Mouse (Mus musculus): ENCODE results near the gene Gm42742.

GRCm38 (mm10) chr7:126978841-126979240 lies 42.1 kb downstream of the Gm42742 start:
- TF ChIP-seq TAL1 (IDR thresholded peaks at IDR 0.05; ENCODE audit: low read length) (no peak), GATA1 (IDR thresholded peaks at IDR 0.05; ENCODE audit: low read length) (no peak)

All from erythroblast, embryonic 14.5 days (primary cell).